Mouse (Mus musculus) erythroblast, adult 5-6 weeks (primary cell): Measurements from ENCODE around the gene Gm49358. TPM values are rescaled to one million over a fixed set of nuclear protein-coding genes. Genes with fewer than 3 reads are reported as not detected.
A peak's percentile ranks its signal among the peaks of the same experiment; 100 is the strongest.

Experiments used
- ATAC-seq: replicated peaks from 2 replicates; pipeline ENCODE4 v1.8.0; 2016; ENCODE audit warnings: moderate number of reproducible peaks, mild to moderate bottlenecking, moderate TSS enrichment, inconsistent platforms; ENCODE audit not compliant: poor library complexity, low FRiP score, severe bottlenecking
- total RNA-seq, 2 experiments: library from RNA; stranded (forward) in 1 of 2; stranded (reverse) in 1 of 2; fragments of 150-400 nt in 1 of 2; fragments of 200-764, 138-1000 nt in 1 of 2; gene quantifications; 2 replicates each; pipeline versions ENCODE4 v1.2.3 to v1.2.4; 2015 to 2017; ENCODE audit warnings: low replicate concordance in 2 of 2

The Gm49358 gene
- total RNA-seq (2015; ENCODE audit: low replicate concordance) (not detected in 2 replicates), total RNA-seq (2017; ENCODE audit: low replicate concordance) (1.2 TPM in 1 of 2 replicates, not detected in the other)

- no peak for ATAC-seq
These were observed at the start of gene Gm49358 for GRCm38 (mm10) chr10:86763672-86764071. Gene Gm49358 (plus strand): TSS chr10:86763972.

- no peak for ATAC-seq
These were observed 36.2 kb upstream of the Gm49358 start for GRCm38 (mm10) chr10:86727548-86727980.

GRCm38 (mm10) chr10:86728176-86728575 lies 35.6 kb upstream of the Gm49358 start:
- ATAC-seq: no peak

GRCm38 (mm10) chr10:86730823-86731499 lies 32.8 kb upstream of the Gm49358 start:
- ATAC-seq: peak; percentile 74

- no peak for ATAC-seq
These were observed 32.3 kb upstream of the Gm49358 start for GRCm38 (mm10) chr10:86731500-86731863.

- no peak for ATAC-seq
These were observed 28.7 kb upstream of the Gm49358 start for GRCm38 (mm10) chr10:86735036-86735435.

- ATAC-seq: no peak
These were observed 20.9 kb upstream of the Gm49358 start for GRCm38 (mm10) chr10:86742918-86743317.

- no peak for ATAC-seq
These were observed 19.5 kb upstream of the Gm49358 start for GRCm38 (mm10) chr10:86744306-86744705.

GRCm38 (mm10) chr10:86755816-86756502 lies 7.8 kb upstream of the Gm49358 start:
- no peak for ATAC-seq

- no peak for ATAC-seq
These were observed 6.0 kb upstream of the Gm49358 start for GRCm38 (mm10) chr10:86757724-86758123.

GRCm38 (mm10) chr10:86758211-86758610 lies 5.6 kb upstream of the Gm49358 start:
- ATAC-seq: no peak

- ATAC-seq: no peak
These were observed 2.5 kb upstream of the Gm49358 start for GRCm38 (mm10) chr10:86761236-86761635.

GRCm38 (mm10) chr10:86761722-86762383 lies 1.9 kb upstream of the Gm49358 start:
- no peak for ATAC-seq

GRCm38 (mm10) chr10:86762384-86762730 lies 1.4 kb upstream of the Gm49358 start:
- no peak for ATAC-seq

GRCm38 (mm10) chr10:86765344-86765966 lies 1.7 kb downstream of the Gm49358 start:
- no peak for ATAC-seq

- no peak for ATAC-seq
These were observed 5.4 kb downstream of the Gm49358 start for GRCm38 (mm10) chr10:86769216-86769615.

- no peak for ATAC-seq
These were observed 6.0 kb downstream of the Gm49358 start for GRCm38 (mm10) chr10:86769797-86770196.

- no peak for ATAC-seq
These were observed 7.9 kb downstream of the Gm49358 start for GRCm38 (mm10) chr10:86771701-86772100.

- no peak for ATAC-seq
These were observed 8.5 kb downstream of the Gm49358 start for GRCm38 (mm10) chr10:86772231-86772631.

GRCm38 (mm10) chr10:86773360-86773759 lies 9.6 kb downstream of the Gm49358 start:
- no peak for ATAC-seq
